18 mouse cellular contexts compared by ENCODE assay signal in genomic region chr4:93886631-93887030, GRCm38 (mm10).
DNase-seq lines count a peak whose midpoint lies in the region; ATAC-seq lines count a peak whose summit lies in the region.
"Had no signal": no experiment of that assay in that cellular context is flagged by ENCODE, and none has a peak within 500 bp of the region (broad histone marks: within the 10 kb centered on the region; RNA-seq: fewer than 3 reads in every experiment).

No protein-coding gene starts in this region.

- H3K9ac ChIP-seq in embryonic facial prominence, embryonic 14.5 days (ENCODE audit: low read depth, low read length) = no peak overlapping the region
- H3K9ac ChIP-seq: embryonic facial prominence, embryonic 13.5 days; limb, embryonic 13.5 days; neural tube, embryonic 13.5 days had no signal

- no peaks in the 10 kb centered on the region for H3K36me3 ChIP-seq in embryonic facial prominence, embryonic 14.5 days (ENCODE audit: control insufficient read depth, insufficient read depth, low read length)
- no peaks in the 10 kb centered on the region for H3K36me3 ChIP-seq in embryonic facial prominence, embryonic 10.5 days (replicated peaks)
- H3K36me3 ChIP-seq: embryonic facial prominence, embryonic 13.5 days; limb, embryonic 13.5 days; neural tube, embryonic 13.5 days had no signal

- peak; percentile 7 for DNase-seq in embryonic facial prominence, embryonic 14.5 days (ENCODE audit: low spot score)
- DNase-seq in embryonic facial prominence, embryonic 10.5 days (ENCODE audit: low spot score) = no peak
- peak; percentile 86 for DNase-seq in brain, adult 2 months (ENCODE audit: low read depth, low spot score)
- DNase-seq in layer of hippocampus, postnatal 14 days (ENCODE audit: low spot score in 2 of 2) = peak; percentile 2 to 26
- peak; percentile 6 for DNase-seq in right cerebral cortex, postnatal 14 days
- no peak for DNase-seq in Muller cell, postnatal 12 days (ENCODE audit: inconsistent ontology term)
- no peak for DNase-seq in spleen, postnatal 36 days (ENCODE audit: low spot score in 2 of 2)
- DNase-seq: adrenal gland, postnatal 25 days; gastrocnemius, postnatal 36 days; kidney, postnatal 14 days; lung, adult 2 months; thymus, postnatal 14 days had no signal

- H3K27ac ChIP-seq in embryonic facial prominence, embryonic 14.5 days (replicated peaks; ENCODE audit: low read depth, low read length) = no peak overlapping the region
- H3K27ac ChIP-seq in embryonic facial prominence, embryonic 10.5 days (replicated peaks) = no peak overlapping the region
- H3K27ac ChIP-seq: embryonic facial prominence, embryonic 13.5 days; limb, embryonic 13.5 days; neural tube, embryonic 13.5 days had no signal

- no peaks in the 10 kb centered on the region for H3K4me1 ChIP-seq in embryonic facial prominence, embryonic 14.5 days (ENCODE audit: control insufficient read depth, insufficient read depth, low read length)
- no peaks in the 10 kb centered on the region for H3K4me1 ChIP-seq in embryonic facial prominence, embryonic 10.5 days
- H3K4me1 ChIP-seq: embryonic facial prominence, embryonic 13.5 days; limb, embryonic 13.5 days; neural tube, embryonic 13.5 days had no signal

- no peaks in the 10 kb centered on the region for H3K27me3 ChIP-seq in embryonic facial prominence, embryonic 14.5 days (replicated peaks; ENCODE audit: control insufficient read depth, insufficient read depth, low read length)
- no peaks in the 10 kb centered on the region for H3K27me3 ChIP-seq in embryonic facial prominence, embryonic 10.5 days (replicated peaks; ENCODE audit: low read depth, poor library complexity, severe bottlenecking)
- H3K27me3 ChIP-seq: embryonic facial prominence, embryonic 13.5 days; limb, embryonic 13.5 days; neural tube, embryonic 13.5 days had no signal

- H3K4me3 ChIP-seq in embryonic facial prominence, embryonic 14.5 days (ENCODE audit: low read depth, low read length) = no peak overlapping the region
- no peak overlapping the region for H3K4me3 ChIP-seq in embryonic facial prominence, embryonic 10.5 days
- H3K4me3 ChIP-seq: embryonic facial prominence, embryonic 13.5 days; limb, embryonic 13.5 days; neural tube, embryonic 13.5 days had no signal

- ATAC-seq in embryonic facial prominence, embryonic 14.5 days (ENCODE audit: low read depth) = no peak
- no peak for ATAC-seq in granulocyte monocyte progenitor cell, adult 5-6 weeks (replicated peaks; ENCODE audit: poor library complexity, severe bottlenecking)
- ATAC-seq: forebrain, embryonic 14.5 days; midbrain, embryonic 16.5 days had no signal

- no peaks in the 10 kb centered on the region for H3K9me3 ChIP-seq in embryonic facial prominence, embryonic 14.5 days (ENCODE audit: control insufficient read depth, low read length)
- no peaks in the 10 kb centered on the region for H3K9me3 ChIP-seq in embryonic facial prominence, embryonic 10.5 days
- H3K9me3 ChIP-seq: embryonic facial prominence, embryonic 13.5 days; limb, embryonic 13.5 days; neural tube, embryonic 13.5 days had no signal

- 84% methylated on average over 11 of the region's 11 CpGs for WGBS in embryonic facial prominence, embryonic 14.5 days
- 90% methylated on average over 11 of the region's 11 CpGs for WGBS in embryonic facial prominence, embryonic 10.5 days

- H3K4me2 ChIP-seq in embryonic facial prominence, embryonic 14.5 days (ENCODE audit: low read depth, low read length) = no peak overlapping the region
- H3K4me2 ChIP-seq: embryonic facial prominence, embryonic 13.5 days; limb, embryonic 13.5 days; neural tube, embryonic 13.5 days had no signal

Comparison
In these comparisons a context has a peak if more than half of its experiments do, and no peak if none do; other contexts are left out.
1. DNase-seq: peak in embryonic facial prominence, embryonic 14.5 days (single experiment), brain, adult 2 months (single experiment), layer of hippocampus, postnatal 14 days (2 of 2) and right cerebral cortex, postnatal 14 days (single experiment); none in embryonic facial prominence, embryonic 10.5 days (single experiment), Muller cell, postnatal 12 days (single experiment) and spleen, postnatal 36 days (0 of 2).